Mouse (Mus musculus) heart, embryonic 15.5 days (tissue): ENCODE data around the gene Pbp2. TPM values are rescaled to one million over a fixed set of nuclear protein-coding genes. Genes with fewer than 3 reads are reported as not detected.

ENCODE experiments used
- ATAC-seq: fragments of 200-750 bp; cut with Nextera tagmentation; replicated peaks from 2 replicates; pipeline ENCODE4 v1.8.0; 2017; ENCODE audit warnings: low read depth, moderate TSS enrichment; ENCODE audit not compliant: insufficient number of reproducible peaks, insufficient read depth, low FRiP score
- H3K27ac ChIP-seq: fragments of 300-500 bp; sonication (generic); 2 replicates; pipeline ENCODE4 v1.5.1; 2015; ENCODE audit warnings: mild to moderate bottlenecking, inconsistent platforms
- H3K27me3 ChIP-seq: fragments of 300-500 bp; sonication (generic); 2 replicates; pipeline ENCODE4 v1.6.1; 2015; ENCODE audit warnings: inconsistent platforms
- H3K36me3 ChIP-seq: fragments of 300-500 bp; sonication (generic); 2 replicates; pipeline ENCODE4 v1.6.1; 2015; ENCODE audit warnings: mild to moderate bottlenecking, inconsistent platforms
- H3K4me1 ChIP-seq: fragments of 300-500 bp; sonication (generic); replicated peaks from 2 replicates; pipeline ENCODE4 v1.6.1; 2015; ENCODE audit warnings: inconsistent platforms
- H3K4me2 ChIP-seq: fragments of 300-500 bp; sonication (generic); 2 replicates; pipeline ENCODE4 v1.6.1; 2015; ENCODE audit warnings: inconsistent platforms, mild to moderate bottlenecking, moderate library complexity
- H3K4me3 ChIP-seq: fragments of 300-500 bp; sonication (generic); 2 replicates; pipeline ENCODE4 v1.5.1; 2015; ENCODE audit warnings: mild to moderate bottlenecking, inconsistent platforms
- H3K9ac ChIP-seq: fragments of 300-500 bp; sonication (generic); 2 replicates; pipeline ENCODE4 v1.6.1; 2015; ENCODE audit warnings: mild to moderate bottlenecking, inconsistent platforms
- H3K9me3 ChIP-seq: fragments of 300-500 bp; sonication (generic); replicated peaks from 2 replicates; pipeline ENCODE4 v1.6.1; 2016; ENCODE audit warnings: inconsistent platforms
- WGBS: fragments of 180-500 bp; shearing (Covaris S2); methylation state at CpG from one replicate; pipeline ENCODE4 v1.1.7; 2015; ENCODE audit warnings: mixed read lengths; 5-methylcytosine and 5-hydroxymethylcytosine counted together
- polyA plus RNA-seq: library from polyadenylated mRNA; unstranded; fragments of >200 nt; fragmentation: Nextera tagmentation; extraction: Ambion mirVana; gene quantifications from 2 replicates; pipeline ENCODE4 v1.2.1, GENCODE M21; 2015

The Pbp2 gene
- polyA plus RNA-seq, 1 experiment from 2014 or later, result 0.10 TPM

DNA sequence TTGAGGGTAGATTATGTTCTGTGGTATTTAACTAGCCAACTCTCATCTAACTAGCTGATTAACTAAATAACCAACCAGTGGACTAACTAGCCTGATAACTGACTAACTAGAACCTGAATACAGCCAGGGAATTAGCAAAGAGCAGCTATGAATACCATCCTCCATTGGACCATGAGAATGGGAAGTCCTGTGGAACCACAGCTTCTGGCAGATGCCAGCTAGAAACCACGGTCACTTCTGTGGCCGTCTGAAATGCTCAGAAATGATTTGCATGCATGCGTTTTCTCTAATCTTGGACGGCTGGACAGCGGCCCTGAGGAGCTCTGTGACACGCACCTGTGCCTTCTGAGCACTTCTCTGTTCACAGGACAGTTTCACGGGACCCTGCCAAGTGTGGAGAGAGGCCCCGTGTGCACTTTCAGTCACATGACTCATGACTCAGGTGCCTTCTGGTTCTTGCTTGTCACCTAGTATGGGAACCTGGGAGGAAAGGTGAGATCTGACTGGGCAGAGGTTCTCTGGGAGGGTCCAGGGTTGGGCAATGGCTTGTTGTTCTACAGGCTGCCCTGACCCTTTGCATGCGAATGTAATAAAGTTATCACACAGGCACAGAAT lies 14.6 kb upstream of the Pbp2 start:
- WGBS, result 59% methylated on average over 9 of the region's 9 CpGs
- Histone ChIP-seq H3K27ac (no peak overlapping the region), H3K4me3 (no peak overlapping the region), H3K9ac (no peak overlapping the region), H3K36me3 (no peaks in the 10 kb centered on the region), H3K4me1 (peaks cover 17% of the 10 kb centered on the region), H3K9me3 (no peaks in the 10 kb centered on the region), H3K27me3 (no peaks in the 10 kb centered on the region), H3K4me2 (no peak overlapping the region)
- no peak for ATAC-seq

DNA sequence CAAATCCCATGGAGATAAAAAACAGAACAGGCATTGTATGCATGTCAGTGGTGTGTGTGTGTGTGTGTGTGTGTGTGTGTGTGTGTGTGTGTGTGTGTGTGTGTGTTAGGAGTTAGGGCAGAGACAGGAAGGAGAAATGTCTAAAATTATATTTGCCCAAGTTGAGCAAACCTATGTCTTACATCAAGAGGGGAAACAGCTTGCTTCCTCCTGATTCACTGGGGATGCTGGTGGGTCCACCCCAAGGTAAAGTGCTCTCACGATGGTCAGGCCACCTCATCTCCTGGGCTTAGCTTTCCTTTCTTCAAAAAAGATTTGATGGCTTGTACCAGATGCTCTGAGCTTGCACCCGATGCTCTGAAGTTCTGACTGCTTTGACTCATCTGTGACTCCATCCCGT lies 13.9 kb upstream of the Pbp2 start:
- H3K9ac ChIP-seq, result no peak overlapping the region
- no peaks in the 10 kb centered on the region for H3K9me3 ChIP-seq
- H3K36me3 ChIP-seq, result no peaks in the 10 kb centered on the region
- ATAC-seq, result no peak
- H3K4me3 ChIP-seq, result no peak overlapping the region
- H3K4me2 ChIP-seq, result no peak overlapping the region
- peaks cover 17% of the 10 kb centered on the region for H3K4me1 ChIP-seq
- H3K27me3 ChIP-seq, result no peaks in the 10 kb centered on the region
- 57% methylated on average over 3 of the region's 3 CpGs for WGBS
- H3K27ac ChIP-seq, result no peak overlapping the region

DNA sequence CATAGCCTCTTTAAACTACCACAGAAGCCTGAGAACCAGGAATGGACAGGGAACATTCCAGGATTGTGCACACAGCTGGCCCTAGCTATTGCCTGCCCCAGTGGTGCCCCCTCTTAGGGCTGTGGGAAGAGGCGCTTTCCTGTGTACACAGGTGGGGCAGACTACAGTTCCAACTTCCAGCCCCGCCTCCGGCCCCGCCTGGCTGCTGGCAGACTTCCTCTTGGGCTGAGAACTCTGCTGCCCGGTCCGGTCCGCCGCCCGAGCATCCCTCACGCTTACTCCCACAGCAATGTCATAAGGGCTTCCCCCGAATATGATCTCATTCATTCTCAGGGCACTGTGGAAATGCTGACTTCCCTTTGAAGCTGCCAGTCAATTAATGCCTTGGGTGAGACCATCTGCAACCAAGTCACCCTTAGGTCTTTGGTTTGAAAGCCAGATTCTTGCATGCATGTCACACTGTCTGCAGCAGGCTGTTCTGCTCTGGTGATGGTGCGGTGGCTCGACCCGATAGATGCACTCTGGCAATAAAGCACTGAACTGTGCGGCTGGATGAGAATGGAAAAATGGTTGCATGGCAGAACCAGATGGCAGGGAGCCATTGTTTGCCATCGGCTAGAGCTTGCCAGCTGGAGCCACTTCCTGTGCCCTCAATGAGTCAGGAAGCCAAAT lies 13.2 kb upstream of the Pbp2 start:
- H3K9me3 ChIP-seq, result no peaks in the 10 kb centered on the region
- H3K36me3 ChIP-seq, result no peaks in the 10 kb centered on the region
- H3K27ac ChIP-seq, result peak overlapping the region; percentile 32
- ATAC-seq, result peak; percentile 77
- H3K27me3 ChIP-seq, result no peaks in the 10 kb centered on the region
- H3K4me3 ChIP-seq, result no peak overlapping the region
- 46% methylated on average over 16 of the region's 16 CpGs for WGBS
- H3K4me2 ChIP-seq, result peak overlapping the region; percentile 26; the same call in 1 of the 2 replicates
- no peak overlapping the region for H3K9ac ChIP-seq
- H3K4me1 ChIP-seq, result peaks cover 17% of the 10 kb centered on the region

DNA sequence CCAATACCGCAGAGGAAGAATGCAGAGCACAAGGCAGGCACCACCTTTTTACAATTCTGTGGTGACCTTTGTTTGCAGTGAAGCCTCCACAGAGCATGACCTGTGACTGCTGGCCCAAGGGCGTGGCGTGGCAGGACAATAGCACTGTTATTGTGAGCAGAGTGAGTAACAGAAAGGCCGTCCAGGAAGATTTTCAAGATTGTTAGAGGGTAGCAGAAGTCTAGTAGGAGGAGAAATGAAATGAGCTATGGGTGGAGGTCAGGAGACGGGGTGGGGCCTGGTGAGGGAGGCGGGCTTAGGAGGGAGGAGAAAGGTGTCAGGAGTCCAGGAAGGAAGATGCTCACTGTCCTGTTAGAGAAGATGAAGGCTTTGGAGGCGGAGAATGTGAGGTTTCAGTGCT lies 12.5 kb upstream of the Pbp2 start:
- Histone ChIP-seq H3K27ac (peak overlapping the region; percentile 32), H3K4me2 (peak overlapping the region; percentile 26; the same call in 1 of the 2 replicates), H3K9me3 (no peaks in the 10 kb centered on the region), H3K27me3 (no peaks in the 10 kb centered on the region), H3K36me3 (no peaks in the 10 kb centered on the region), H3K4me1 (peaks cover 17% of the 10 kb centered on the region), H3K9ac (no peak overlapping the region), H3K4me3 (no peak overlapping the region)
- no peak for ATAC-seq
- WGBS, result 76% methylated on average over 7 of the region's 7 CpGs

DNA sequence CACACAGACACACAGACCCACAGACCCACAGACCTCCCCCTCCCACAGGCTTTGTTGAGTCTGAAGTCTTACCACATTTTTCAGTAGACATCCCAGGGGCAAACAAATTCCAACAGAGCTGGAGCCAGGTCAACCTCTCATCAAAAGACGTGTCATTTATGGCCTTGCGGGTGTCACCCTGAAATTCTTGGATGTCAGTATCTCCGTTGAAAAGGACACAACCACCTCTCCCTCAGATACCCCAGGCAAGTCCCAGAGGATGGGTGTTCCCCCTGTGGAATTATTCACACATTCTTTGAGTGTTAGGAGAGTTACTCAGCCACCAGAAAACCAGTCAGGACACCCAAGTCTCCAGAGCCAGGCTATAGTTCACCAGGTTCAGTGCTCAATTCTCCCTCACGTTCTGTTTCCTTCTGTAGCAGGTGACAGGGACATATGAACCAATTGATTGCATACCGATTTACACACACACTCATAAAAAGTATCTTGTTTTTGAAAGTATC lies 9.3 kb upstream of the Pbp2 start:
- no peaks in the 10 kb centered on the region for H3K36me3 ChIP-seq
- 56% methylated on average over 5 of the region's 5 CpGs for WGBS
- no peak overlapping the region for H3K4me3 ChIP-seq
- ATAC-seq, result no peak
- H3K27me3 ChIP-seq, result no peaks in the 10 kb centered on the region
- H3K9ac ChIP-seq, result no peak overlapping the region
- H3K9me3 ChIP-seq, result no peaks in the 10 kb centered on the region
- peaks cover 17% of the 10 kb centered on the region for H3K4me1 ChIP-seq
- H3K27ac ChIP-seq, result no peak overlapping the region
- no peak overlapping the region for H3K4me2 ChIP-seq

DNA sequence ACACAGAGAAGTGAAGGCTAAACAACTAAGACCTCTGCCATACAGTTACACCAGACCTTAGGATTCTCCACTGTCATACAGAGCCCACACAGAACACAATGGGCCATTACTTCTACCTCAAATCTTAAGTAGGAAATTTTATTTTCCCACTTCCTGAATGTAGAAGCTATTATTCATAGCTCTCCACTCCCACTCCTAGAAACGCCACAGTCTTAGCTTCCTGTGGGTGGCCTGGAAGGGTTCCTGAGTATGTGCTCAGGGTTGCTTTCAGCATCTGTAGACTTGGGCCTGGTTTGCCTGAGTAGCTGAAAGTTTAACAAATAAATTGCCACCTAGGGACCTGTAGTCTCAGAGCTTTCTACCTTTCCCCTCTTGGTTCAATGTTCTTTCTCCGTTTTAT lies 5.9 kb upstream of the Pbp2 start:
- ATAC-seq, result no peak

DNA sequence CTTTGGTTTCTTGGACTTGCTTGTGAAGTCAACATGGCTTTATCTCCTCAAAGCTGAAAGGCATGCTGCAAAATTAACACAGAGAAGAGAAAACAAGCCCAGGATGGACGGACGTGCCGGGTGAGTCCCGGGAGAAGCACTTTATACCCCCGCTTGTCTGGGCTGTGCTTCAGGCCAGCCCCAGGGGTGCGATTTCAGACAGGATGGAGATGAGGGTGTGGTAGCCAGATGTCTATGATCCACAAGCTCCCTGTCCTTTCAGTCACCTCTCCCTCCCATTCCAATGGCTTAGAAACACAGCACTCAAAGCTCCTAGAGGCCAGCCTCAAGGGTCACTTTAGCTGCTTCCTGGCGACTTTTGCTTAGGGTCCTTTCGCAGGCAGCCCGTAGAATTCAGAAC lies 3.8 kb upstream of the Pbp2 start:
- no peak overlapping the region for H3K27ac ChIP-seq
- H3K36me3 ChIP-seq, result no peaks in the 10 kb centered on the region
- H3K4me3 ChIP-seq, result no peak overlapping the region
- ATAC-seq, result no peak
- no peak overlapping the region for H3K9ac ChIP-seq
- H3K4me1 ChIP-seq, result no peaks in the 10 kb centered on the region
- no peaks in the 10 kb centered on the region for H3K27me3 ChIP-seq
- no peaks in the 10 kb centered on the region for H3K9me3 ChIP-seq
- no peak overlapping the region for H3K4me2 ChIP-seq
- 51% methylated on average over 9 of the region's 9 CpGs for WGBS

More for the DNA sequence above, 5.9 kb upstream of the Pbp2 start:
- no peaks in the 10 kb centered on the region for H3K9me3 ChIP-seq
- H3K27me3 ChIP-seq, result no peaks in the 10 kb centered on the region
- H3K4me2 ChIP-seq, result no peak overlapping the region
- H3K27ac ChIP-seq, result peak overlapping the region; percentile 26; the same call in 1 of the 2 replicates
- WGBS, result 60% methylated on average over 2 of the region's 2 CpGs
- no peaks in the 10 kb centered on the region for H3K36me3 ChIP-seq
- no peak overlapping the region for H3K4me3 ChIP-seq
- no peaks in the 10 kb centered on the region for H3K4me1 ChIP-seq
- no peak overlapping the region for H3K9ac ChIP-seq

DNA sequence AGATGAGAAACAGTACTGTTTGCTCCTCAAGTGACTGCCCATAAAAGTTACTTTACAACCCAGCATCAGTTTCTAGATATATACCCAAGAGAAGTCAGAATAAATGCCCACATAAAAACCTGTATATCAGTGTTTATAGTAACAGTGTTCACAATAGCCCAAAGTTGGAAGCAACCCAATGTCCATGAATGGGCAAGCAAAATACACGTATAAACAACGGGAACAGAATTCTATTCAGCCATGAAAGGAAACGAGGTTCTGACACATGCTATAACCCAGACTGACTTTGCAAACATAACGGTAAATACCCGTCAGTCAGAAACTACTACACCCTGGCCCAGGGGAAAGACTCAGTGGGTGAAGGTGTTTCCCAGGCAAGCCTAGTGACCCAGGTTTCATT lies 1.8 kb upstream of the Pbp2 start:
- H3K9me3 ChIP-seq, result no peaks in the 10 kb centered on the region
- no peak for ATAC-seq

DNA sequence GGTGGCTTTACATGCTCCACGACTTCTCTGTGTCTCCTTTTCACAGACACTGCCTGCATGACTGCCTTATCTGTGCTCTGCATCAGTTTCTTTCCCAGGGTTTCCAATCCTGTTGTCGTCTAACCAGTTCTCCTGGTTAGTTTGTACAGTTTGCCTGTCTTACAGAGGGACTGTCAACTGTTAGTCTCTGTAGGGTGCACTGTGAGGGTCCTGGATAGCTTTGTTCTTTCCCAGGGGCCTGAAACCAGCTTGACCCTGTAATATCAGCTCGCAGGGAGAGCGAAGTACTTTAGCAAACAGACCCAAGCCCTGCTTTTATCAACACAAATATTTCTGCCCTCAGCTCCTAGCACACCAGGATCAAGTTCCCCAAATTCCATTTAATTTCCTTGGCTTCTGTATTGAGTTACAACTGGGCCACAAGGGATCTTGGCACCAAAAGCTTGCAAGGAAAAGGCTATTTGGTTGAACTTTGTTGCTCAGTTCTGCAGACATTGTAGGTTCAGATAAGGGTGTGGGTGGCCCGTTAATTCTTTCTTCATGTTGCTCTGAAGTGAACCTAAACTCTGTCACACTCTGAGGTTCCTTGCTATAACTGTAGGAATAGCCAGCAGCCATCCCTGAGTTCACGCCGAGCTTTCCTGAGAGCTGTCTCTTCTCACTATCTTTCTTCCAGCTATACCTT lies 5.5 kb downstream of the Pbp2 start:
- Histone ChIP-seq H3K9ac (no peak overlapping the region), H3K4me2 (no peak overlapping the region), H3K27ac (peak overlapping the region; percentile 16; the same call in 1 of the 2 replicates), H3K9me3 (no peaks in the 10 kb centered on the region), H3K27me3 (no peaks in the 10 kb centered on the region), H3K36me3 (no peaks in the 10 kb centered on the region), H3K4me1 (peaks cover 11% of the 10 kb centered on the region), H3K4me3 (no peak overlapping the region)
- 36% methylated on average over 7 of the region's 7 CpGs for WGBS
- ATAC-seq, result no peak

More for the DNA sequence above, 1.8 kb upstream of the Pbp2 start:
- H3K4me1 ChIP-seq, result no peaks in the 10 kb centered on the region
- H3K36me3 ChIP-seq, result no peaks in the 10 kb centered on the region
- H3K4me3 ChIP-seq, result no peak overlapping the region
- H3K4me2 ChIP-seq, result no peak overlapping the region
- H3K27me3 ChIP-seq, result no peaks in the 10 kb centered on the region
- no peak overlapping the region for H3K27ac ChIP-seq
- 65% methylated on average over 5 of the region's 5 CpGs for WGBS
- H3K9ac ChIP-seq, result no peak overlapping the region

DNA sequence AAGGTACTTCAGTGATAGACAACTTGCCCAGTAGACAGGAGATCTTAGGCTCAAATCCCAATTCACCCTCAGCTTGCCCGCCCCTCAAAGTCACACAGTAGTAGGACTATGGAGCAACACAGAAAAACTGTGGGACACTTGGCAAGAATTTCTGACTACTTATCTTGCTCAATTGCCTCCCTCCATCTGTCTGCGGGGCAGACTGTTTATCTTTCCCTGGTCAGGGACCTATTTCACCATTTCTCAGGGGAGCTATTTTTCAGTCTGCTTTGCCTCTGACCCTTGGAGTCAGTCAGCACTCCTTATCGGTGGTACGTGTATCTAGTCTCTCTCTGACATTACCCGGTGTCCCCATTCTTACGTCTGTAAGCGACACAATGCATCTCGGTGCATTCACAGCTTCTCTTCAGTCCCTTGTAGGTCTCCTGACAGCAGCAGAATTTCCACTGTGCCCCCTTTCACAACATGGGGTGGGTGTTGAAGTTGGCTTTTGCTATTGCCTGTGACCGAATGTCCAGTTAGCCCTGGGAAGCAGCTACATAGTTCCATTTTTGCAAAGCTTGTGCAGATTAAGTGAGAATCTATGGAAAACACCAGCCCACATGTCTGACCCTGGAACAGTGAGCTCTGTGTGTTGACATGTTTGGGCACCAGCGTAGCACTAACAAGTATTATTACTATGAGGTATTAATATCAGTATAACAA lies 7.6 kb downstream of the Pbp2 start:
- Histone ChIP-seq H3K4me2 (no peak overlapping the region), H3K27me3 (no peaks in the 10 kb centered on the region), H3K9me3 (no peaks in the 10 kb centered on the region), H3K36me3 (no peaks in the 10 kb centered on the region), H3K27ac (no peak overlapping the region), H3K4me1 (peaks cover 11% of the 10 kb centered on the region), H3K9ac (no peak overlapping the region), H3K4me3 (no peak overlapping the region)
- ATAC-seq, result no peak; the same call in 1 of the 2 replicates
- WGBS, result 42% methylated on average over 10 of the region's 10 CpGs

DNA sequence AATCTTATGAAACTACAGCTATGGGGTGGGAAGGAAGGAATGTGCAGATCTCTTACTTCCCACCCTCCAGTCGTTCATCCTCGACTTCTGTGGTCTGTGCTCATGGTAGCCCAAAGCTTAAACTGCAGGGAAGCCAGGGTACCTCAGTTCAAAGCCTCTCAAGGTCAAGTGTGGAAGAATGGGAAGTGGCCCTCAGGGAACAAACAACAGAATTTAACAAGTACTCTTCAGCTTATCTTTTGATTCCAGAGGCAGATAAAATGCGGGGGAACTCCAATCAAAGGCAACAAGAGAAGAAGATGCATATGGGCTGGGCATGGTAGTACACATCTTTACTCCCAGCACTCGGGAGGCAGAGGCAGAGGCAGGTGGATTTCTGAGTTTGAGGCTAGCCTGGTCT lies 9.7 kb downstream of the Pbp2 start:
- peaks cover 13% of the 10 kb centered on the region for H3K4me1 ChIP-seq
- H3K27me3 ChIP-seq, result no peaks in the 10 kb centered on the region
- no peaks in the 10 kb centered on the region for H3K36me3 ChIP-seq
- no peak overlapping the region for H3K27ac ChIP-seq
- 76% methylated on average over 4 of the region's 4 CpGs for WGBS
- H3K9ac ChIP-seq, result no peak overlapping the region
- ATAC-seq, result no peak
- H3K4me2 ChIP-seq, result no peak overlapping the region
- no peaks in the 10 kb centered on the region for H3K9me3 ChIP-seq
- no peak overlapping the region for H3K4me3 ChIP-seq
